Mouse (Mus musculus) cortical plate, adult 2 months (tissue): ENCODE data around the gene Hspa2.

Source experiments
- CTCF ChIP-seq: fragments of 200-500 bp; IDR thresholded peaks from 2 replicates; pipeline ENCODE4 v1.5.1; 2011; ENCODE audit warnings: mild to moderate bottlenecking, control low read depth, low read length; ENCODE audit not compliant: insufficient read depth; ENCODE audit errors: extremely low read depth
- POLR2A ChIP-seq: fragments of 200-500 bp; IDR thresholded peaks from 2 replicates; pipeline ENCODE4 v1.6.1; 2011; ENCODE audit warnings: mild to moderate bottlenecking, low read length, control low read depth; ENCODE audit not compliant: insufficient read depth; ENCODE audit errors: extremely low read depth

- no peak for TF ChIP-seq CTCF
- TF ChIP-seq POLR2A, result no peak
These were observed 18.6 kb upstream of the Hspa2 start for GRCm38 (mm10) chr12:76385342-76385741.
